Mouse (Mus musculus) embryonic facial prominence, embryonic 12.5 days (tissue): ENCODE data around the gene Sh2d2a. TPM values are rescaled to one million over a fixed set of nuclear protein-coding genes. Genes with fewer than 3 reads are reported as not detected.
"Not testable (repeated sequence)": the region's sequence is repeated elsewhere in the genome, so short reads cannot be mapped to it uniquely, and the experiment has no call there.

ENCODE experiments used
- ATAC-seq: fragments of 200-750 bp; cut with Nextera tagmentation; 2 replicates; pipeline ENCODE4 v1.8.0; 2017; ENCODE audit not compliant: insufficient number of reproducible peaks, insufficient read depth, low FRiP score, low TSS enrichment
- H3K27ac ChIP-seq: fragments of 300-500 bp; sonication (generic); 2 replicates; pipeline ENCODE4 v1.5.1; 2016; ENCODE audit warnings: mild to moderate bottlenecking
- H3K27me3 ChIP-seq: fragments of 300-500 bp; sonication (generic); 2 replicates; pipeline ENCODE4 v1.6.1; 2016; ENCODE audit warnings: mild to moderate bottlenecking, moderate library complexity
- H3K36me3 ChIP-seq: fragments of 300-500 bp; sonication (generic); 2 replicates; pipeline ENCODE4 v1.6.1; 2016; ENCODE audit warnings: mild to moderate bottlenecking
- H3K4me1 ChIP-seq: fragments of 300-500 bp; sonication (generic); 2 replicates; pipeline ENCODE4 v1.6.1; 2016
- H3K4me2 ChIP-seq: fragments of 300-500 bp; sonication (generic); replicated peaks from 2 replicates; pipeline ENCODE4 v1.6.1; 2016; ENCODE audit warnings: mild to moderate bottlenecking, moderate library complexity
- H3K4me3 ChIP-seq: fragments of 300-500 bp; sonication (generic); 2 replicates; pipeline ENCODE4 v1.5.1; 2016; ENCODE audit warnings: mild to moderate bottlenecking
- H3K9ac ChIP-seq: fragments of 300-500 bp; sonication (generic); 2 replicates; pipeline ENCODE4 v1.6.1; 2016; ENCODE audit warnings: mild to moderate bottlenecking, moderate library complexity
- H3K9me3 ChIP-seq: fragments of 300-500 bp; sonication (generic); 2 replicates; pipeline ENCODE4 v1.6.1; 2016; ENCODE audit warnings: mild to moderate bottlenecking, moderate library complexity
- WGBS: fragments of 180-500 bp; shearing (Covaris S2); methylation state at CpG from one replicate; pipeline ENCODE4 v1.1.7; 2016; 5-methylcytosine and 5-hydroxymethylcytosine counted together
- polyA plus RNA-seq: library from polyadenylated mRNA; unstranded; fragments of >200 nt; fragmentation: Nextera tagmentation; extraction: Ambion mirVana; gene quantifications from 2 replicates; pipeline ENCODE4 v1.2.1, GENCODE M21; 2016

Gene Sh2d2a
- polyA plus RNA-seq, 1 experiment from 2014 or later, result not detected

DNA sequence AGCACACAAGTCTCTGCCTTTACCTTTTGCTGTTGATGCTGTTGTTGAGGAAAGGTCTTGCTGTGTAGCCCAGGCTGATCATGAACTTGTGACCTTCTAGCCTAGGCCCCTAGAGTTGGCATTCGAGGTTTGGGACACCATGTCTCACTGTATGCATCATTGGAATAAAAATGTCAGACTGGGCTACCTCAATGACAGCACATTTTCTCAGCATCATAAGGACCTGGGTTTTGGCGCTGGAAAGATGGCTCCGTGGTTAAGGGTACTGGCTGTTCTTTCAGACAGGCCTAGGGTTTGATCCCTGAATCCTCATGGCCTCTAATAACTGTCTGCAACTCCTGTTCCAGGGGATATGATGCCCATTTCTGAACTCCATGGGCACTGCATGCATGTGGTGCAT is 53.2 kb downstream of the Sh2d2a start:
- no peaks in the 10 kb centered on the region for H3K27me3 ChIP-seq
- 76% methylated on average over 3 of the region's 3 CpGs for WGBS
- no peaks in the 10 kb centered on the region for H3K9me3 ChIP-seq
- no peak for ATAC-seq
- no peaks in the 10 kb centered on the region for H3K36me3 ChIP-seq
- H3K4me1 ChIP-seq, result no peaks in the 10 kb centered on the region
- H3K4me3 ChIP-seq, result no peak overlapping the region
- H3K27ac ChIP-seq, result no peak overlapping the region
- H3K4me2 ChIP-seq, result no peak overlapping the region
- no peak overlapping the region for H3K9ac ChIP-seq

DNA sequence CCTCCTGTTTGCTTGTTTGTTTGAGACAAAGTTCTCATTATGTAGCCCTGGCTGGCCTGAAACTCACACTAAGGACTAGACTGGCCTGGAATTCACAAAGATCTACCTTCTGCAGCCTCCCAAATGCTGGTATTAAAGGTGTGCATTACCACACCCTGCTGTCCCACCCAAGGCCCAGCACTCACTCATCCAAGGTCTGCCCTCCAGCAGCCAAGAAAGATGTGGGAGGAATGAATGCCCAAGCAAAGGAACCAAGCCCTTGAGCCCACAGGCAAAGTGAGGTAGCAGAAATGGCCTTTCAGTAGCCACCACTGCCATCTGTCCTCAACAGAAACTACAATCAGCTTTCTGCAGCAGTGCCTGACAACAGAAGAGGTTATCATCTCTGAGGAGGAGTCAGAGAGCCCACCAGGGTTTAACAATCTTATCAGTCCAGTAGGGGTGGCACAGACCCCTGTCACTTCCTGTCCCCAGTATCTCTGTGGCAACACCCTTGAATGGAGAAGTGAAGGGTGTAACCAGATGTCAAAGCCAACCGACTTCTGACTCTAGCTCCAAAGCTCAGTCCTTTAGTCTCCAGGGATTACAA is 54.6 kb downstream of the Sh2d2a start:
- Histone ChIP-seq H3K4me2 (no peak overlapping the region), H3K27me3 (no peaks in the 10 kb centered on the region), H3K27ac (no peak overlapping the region), H3K9ac (no peak overlapping the region), H3K36me3 (no peaks in the 10 kb centered on the region), H3K4me3 (no peak overlapping the region), H3K4me1 (no peaks in the 10 kb centered on the region), H3K9me3 (no peaks in the 10 kb centered on the region)
- ATAC-seq, result no peak
- 72% methylated on average over 1 of the region's 1 CpGs for WGBS

DNA sequence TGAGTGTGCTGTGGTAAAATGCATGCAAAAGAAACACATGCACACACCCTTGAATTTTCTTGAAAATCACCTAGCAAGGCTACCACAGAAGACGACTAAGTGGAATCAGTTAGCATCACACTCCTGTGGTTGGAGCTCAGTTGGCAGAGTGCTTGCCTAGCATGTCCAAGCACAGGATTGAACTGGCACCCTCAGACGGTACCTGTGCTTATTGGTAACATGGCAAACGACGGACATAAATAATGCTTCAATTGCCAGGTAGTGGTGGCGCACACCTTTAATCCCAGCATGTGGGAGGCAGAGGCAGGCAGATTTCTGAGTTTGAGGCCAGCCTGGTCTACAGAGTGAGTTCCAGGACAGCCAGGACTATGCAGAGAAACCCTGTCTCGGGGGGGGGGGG is 55.4 kb downstream of the Sh2d2a start:
- not testable (repeated sequence) for H3K4me3 ChIP-seq, H3K9ac ChIP-seq, H3K4me2 ChIP-seq, H3K36me3 ChIP-seq, H3K27ac ChIP-seq, ATAC-seq, H3K4me1 ChIP-seq, H3K27me3 ChIP-seq, H3K9me3 ChIP-seq
- 81% methylated on average over 6 of the region's 6 CpGs for WGBS

DNA sequence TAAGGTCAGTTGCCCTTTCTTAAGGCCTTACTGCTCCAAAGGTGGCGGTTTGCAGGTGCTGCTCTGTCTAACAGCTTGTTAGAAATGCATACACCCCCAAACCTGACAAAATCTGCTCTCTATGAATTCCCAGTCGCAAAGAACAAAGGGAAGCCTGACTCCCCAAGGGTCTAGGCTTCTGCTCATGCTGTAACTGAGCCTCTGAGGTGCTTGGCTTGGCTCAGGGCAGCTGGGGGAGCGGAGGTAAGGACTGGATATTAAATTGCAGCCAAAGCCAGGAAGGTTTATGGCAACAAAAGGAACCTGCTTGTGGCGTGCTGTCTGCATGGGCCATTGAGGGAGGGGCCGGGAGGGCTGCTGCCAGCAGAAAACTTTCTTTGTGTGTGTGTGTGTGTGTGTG is 57.3 kb downstream of the Sh2d2a start:
- Histone ChIP-seq H3K9me3 (no peaks in the 10 kb centered on the region), H3K9ac (no peak overlapping the region), H3K27me3 (no peaks in the 10 kb centered on the region), H3K4me3 (no peak overlapping the region), H3K27ac (peak overlapping the region; percentile 61; the same call in 1 of the 2 replicates), H3K4me1 (peaks cover 16% of the 10 kb centered on the region), H3K4me2 (no peak overlapping the region), H3K36me3 (no peaks in the 10 kb centered on the region)
- no peak for ATAC-seq
- WGBS, result 37% methylated on average over 5 of the region's 5 CpGs

Other genes starting within 250 kb of the Sh2d2a start
- 21.8 and 23.5 TPM in 2 replicates for gene Arhgef11, start 229.2 kb upstream of the Sh2d2a start, polyA plus RNA-seq
- gene Lrrc71, start 98.1 kb upstream of the Sh2d2a start, polyA plus RNA-seq, result 0.28 and 0.31 TPM in 2 replicates
- 40.0 and 51.7 TPM in 2 replicates for gene Ntrk1, start 51.6 kb upstream of the Sh2d2a start, polyA plus RNA-seq
- gene Insrr, start 49.8 kb upstream of the Sh2d2a start, polyA plus RNA-seq, result 1.7 and 1.9 TPM in 2 replicates
- gene Pear1, start 22.4 kb upstream of the Sh2d2a start, polyA plus RNA-seq, result 14.4 and 15.1 TPM in 2 replicates
- 15.5 and 16.0 TPM in 2 replicates for gene Prcc, start 38.9 kb downstream of the Sh2d2a start, polyA plus RNA-seq
- gene Hdgf, start 59.6 kb downstream of the Sh2d2a start, polyA plus RNA-seq, result 246 and 270 TPM in 2 replicates
- gene Mrpl24, start 72.8 kb downstream of the Sh2d2a start, polyA plus RNA-seq, result 71.4 and 72.9 TPM in 2 replicates
- gene Isg20l2, start 83.6 kb downstream of the Sh2d2a start, polyA plus RNA-seq, result 75.4 and 80.1 TPM in 2 replicates
- gene Rrnad1, start 84.0 kb downstream of the Sh2d2a start, polyA plus RNA-seq, result 23.2 and 23.8 TPM in 2 replicates
- gene Crabp2, start 101.9 kb downstream of the Sh2d2a start, polyA plus RNA-seq, result 467 and 481 TPM in 2 replicates
- gene Nes, start 124.3 kb downstream of the Sh2d2a start, polyA plus RNA-seq, result 40.0 and 42.0 TPM in 2 replicates
- 0.15 and 0.39 TPM in 2 replicates for gene Bcan, start 153.5 kb downstream of the Sh2d2a start, polyA plus RNA-seq
- 0.09 and 0.34 TPM in 2 replicates for gene Hapln2, start 180.8 kb downstream of the Sh2d2a start, polyA plus RNA-seq
- gene Gpatch4, start 196.4 kb downstream of the Sh2d2a start, polyA plus RNA-seq, result 32.7 and 34.6 TPM in 2 replicates
- gene Naxe, start 211.7 kb downstream of the Sh2d2a start, polyA plus RNA-seq, result 183 and 187 TPM in 2 replicates
- 0.32 and 0.46 TPM in 2 replicates for gene Ttc24, start 231.5 kb downstream of the Sh2d2a start, polyA plus RNA-seq
- 24.4 and 25.8 TPM in 2 replicates for gene Iqgap3, start 235.2 kb downstream of the Sh2d2a start, polyA plus RNA-seq